Mouse (Mus musculus) bone marrow macrophage, adult 2 months (primary cell): ENCODE results near the gene Nmnat2.

ENCODE experiments used
- CTCF ChIP-seq: IDR thresholded peaks from 2 replicates; pipeline ENCODE4 v1.5.1; 2012; ENCODE audit warnings: low read depth, mild to moderate bottlenecking, low read length, moderate library complexity
- POLR2A ChIP-seq: IDR thresholded peaks from 2 replicates; pipeline ENCODE4 v1.6.1; 2012; ENCODE audit warnings: mild to moderate bottlenecking, low read depth, low read length, borderline replicate concordance

GRCm38 (mm10) chr1:153095826-153096727 is 141.3 kb downstream of the Nmnat2 start:
- no peak for TF ChIP-seq CTCF
- TF ChIP-seq POLR2A = no peak
